Mouse (Mus musculus) 3T3-L1 (cell line): ENCODE measurements at regions not wholly inside any gene's neighbourhood (a gene's known extent, or its start where the extent isn't known, plus 50 kb on each side); places are given as distances from the start of the nearest gene placed in this dataset.
A peak's percentile ranks its signal among the peaks of the same experiment; 100 is the strongest.

Experiments
- DNase-seq: peaks from one replicate; pipeline ENCODE4 v3.0.0-alpha.2; 2015; ENCODE audit warnings: low read depth, low spot score

DNA sequence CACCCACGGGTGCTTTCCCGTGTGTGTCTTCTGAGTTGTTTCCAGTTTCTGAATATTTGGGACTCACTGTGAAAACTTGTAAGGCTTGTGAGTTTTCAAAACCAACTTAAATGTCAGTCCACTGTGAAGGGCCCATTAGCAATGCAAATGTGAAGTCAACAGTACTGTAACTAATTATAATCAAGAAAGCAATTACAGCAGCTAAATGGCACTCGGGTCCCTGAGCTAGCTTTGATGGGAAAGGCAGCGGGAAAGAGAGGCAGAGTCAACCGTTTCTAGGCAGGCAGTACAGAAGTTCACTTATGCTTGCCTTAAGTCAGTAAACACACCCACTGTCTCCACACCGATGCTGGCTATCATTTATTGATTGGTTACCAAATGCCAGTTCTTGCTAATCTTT is 221.9 kb downstream of the Klf5 start:
- DNase-seq, result no peak

DNA sequence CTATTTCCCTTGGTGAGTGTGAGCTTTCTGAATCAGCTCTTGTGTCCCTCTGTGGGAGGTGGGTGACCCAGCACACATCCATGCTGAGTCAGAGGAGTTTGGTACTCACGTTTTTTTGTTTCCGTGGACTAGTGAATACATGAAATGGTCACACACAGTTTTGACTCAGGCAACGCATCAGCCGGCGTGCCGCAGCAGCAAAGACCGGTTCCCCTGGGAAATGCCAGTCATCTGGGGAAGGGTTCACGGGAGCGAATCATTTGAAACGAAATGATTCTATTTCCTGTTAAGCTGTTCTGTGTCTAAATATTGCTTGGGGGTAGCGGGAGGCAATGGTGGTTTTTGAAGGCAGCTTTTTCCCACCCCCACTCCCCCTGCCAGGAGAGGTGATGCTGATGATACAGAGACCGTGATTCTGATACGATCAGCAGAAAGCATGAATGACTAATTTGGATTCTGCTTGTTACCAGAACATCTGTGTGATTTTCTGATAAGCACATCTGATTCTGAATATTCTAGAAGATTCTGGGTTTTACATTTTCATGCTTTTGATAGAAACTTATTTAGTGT is 223.5 kb downstream of the Klf5 start:
- DNase-seq, result peak; percentile 40

DNA sequence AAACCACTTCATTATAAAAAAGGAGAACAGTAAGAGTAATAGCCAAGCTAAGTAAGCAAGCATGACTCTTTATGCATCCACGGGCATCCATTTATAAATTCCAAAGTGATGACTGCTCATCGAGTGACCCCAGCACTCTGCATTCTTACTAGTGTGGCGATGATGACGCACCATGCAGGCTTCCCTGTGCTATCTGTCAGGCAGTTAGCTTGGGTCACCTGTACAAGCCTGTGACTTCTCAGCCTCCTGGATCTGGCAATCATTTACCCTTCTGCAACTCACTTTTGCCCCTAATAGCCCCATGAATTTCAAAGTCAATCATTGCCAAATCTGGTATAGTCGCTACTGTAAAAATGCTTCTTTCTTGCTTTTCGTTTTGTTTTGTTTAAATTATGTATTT is 237.3 kb downstream of the Klf5 start:
- DNase-seq, result peak; percentile 80

DNA sequence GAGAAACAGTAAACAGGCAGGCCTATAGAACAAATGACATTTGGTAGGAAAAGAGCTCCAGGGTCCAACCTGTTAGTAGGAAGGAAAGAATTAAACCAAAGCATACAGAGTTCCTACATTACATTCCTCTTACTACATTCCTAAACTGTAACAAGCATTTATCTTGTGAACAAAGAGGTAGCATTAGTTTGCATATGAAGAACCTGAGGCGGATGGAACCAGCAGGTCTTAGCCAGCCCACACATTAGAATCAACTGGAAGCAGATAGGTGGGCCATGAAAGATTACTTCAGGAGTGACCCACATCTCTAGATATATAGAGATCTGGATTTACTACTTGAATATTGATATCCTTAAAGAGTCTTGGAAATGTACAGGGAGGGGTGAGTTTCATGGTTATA is 238.8 kb downstream of the Klf5 start:
- no peak for DNase-seq

DNA sequence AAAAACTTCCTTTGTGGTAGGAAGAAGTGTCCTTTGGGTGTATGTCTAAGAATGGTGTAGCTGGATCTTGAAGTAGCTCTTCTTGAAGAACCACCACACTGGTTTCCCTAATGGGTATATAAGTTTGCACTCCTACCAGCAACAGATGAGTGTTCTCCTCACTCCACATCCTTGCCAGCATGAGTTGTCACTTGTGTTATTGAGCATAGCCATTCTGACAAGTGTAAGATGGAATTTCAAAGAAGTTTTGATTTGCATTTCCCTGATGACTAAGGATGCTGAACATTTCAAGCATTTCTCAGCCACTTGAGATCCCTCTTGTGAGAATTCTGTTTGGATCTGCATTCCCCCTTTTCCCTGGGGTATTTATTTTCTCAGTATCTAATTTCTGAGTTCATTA is 243.2 kb downstream of the Klf5 start:
- peak; percentile 60 for DNase-seq

DNA sequence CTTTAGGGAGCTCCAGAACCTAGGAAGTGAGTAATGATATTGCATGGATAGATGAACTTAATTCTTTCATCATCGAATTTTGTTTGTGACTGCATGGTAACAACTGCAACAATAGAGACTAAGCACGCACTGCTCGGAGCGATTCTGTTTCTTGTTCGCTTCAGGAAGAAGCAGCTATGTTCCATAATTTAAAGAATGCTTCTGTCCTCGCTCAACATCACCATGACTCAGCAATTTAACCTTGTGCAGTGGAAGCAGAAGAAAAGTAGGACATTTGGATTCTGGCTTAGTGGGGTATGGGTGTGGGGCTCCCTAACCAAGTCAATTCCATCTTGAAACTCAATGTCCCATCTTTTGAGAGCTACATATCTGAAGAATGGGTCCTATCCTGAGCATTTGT is 249.4 kb downstream of the Klf5 start:
- peak; percentile 22 for DNase-seq

DNA sequence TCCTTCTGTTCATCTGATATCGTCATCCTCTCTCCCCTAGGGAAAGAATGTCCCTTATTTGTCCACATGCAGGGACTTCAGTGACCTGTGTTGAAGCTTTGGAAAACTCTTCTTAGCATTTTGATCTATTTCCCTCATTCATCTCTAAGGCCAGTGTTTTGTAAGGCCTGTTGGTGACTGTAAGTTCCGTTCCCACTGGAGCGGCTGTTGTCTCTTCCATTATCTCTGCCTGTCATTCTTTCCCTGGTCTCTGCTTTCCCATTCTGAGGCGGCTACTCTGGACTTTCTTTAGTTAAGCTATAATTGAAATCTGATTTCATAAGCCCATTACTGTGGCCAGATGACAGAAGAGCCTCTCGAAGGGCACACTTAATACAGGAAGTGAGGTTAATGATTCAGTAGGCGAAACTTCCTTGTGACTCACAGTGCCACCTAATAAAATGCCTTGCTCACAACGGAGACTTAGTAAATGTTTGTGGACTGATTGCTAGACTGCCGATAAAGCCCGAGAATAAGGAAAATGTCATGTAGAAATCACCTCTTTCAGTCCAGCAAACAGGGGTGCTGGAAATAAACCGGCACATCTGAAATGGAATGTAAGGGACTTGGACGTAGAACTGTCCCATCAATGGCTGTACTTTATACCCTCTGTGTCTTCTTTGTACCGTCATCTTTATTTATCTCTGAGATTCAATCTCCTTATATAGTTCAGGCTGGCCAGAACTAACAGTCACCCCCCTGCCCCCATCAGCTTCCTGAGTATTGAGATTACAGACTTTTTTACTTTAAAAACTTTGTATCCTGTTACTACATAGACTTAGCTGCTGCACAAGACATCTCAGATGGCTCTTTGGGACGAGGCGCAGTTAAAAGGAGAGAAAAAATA is 250.1 kb downstream of the Klf5 start:
- peak; percentile 54 for DNase-seq

DNA sequence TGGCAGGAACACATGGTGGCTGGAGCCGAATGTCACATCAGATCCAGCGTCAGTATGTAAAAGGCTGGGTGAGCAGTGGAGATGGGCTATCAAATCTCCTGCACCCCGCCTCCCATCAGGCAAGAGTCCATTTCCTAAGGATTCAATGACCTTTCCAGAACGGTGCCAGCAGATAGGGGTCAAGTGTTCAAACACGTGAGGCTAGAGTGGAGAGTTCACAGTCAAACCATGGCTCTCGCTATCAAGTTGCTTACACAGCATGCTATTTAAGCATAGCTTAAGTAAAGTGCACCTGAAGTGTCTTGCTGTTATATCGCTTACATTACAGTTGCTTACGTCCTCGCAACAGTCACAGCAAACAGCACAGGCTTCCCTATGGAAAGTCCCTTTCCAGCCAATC is 265.5 kb downstream of the Klf5 start:
- no peak for DNase-seq

DNA sequence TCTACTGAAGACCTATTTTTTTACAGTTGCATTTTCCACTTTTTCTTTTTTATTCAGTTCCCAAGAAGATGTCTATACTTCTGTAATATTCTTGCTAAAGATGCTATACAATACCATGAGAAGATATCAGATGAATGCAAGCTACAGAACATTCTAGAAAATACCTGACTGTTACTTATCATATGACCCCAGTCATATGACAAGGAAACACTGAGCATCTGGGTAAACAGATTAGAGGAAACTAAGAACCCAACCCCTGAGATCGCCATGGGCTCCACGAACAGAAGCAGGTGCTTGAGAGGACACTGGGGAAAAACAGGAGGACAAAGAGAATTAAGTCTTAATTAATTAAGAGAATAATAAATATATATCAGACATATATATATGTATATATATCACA is 275.7 kb downstream of the Klf5 start:
- no peak for DNase-seq

DNA sequence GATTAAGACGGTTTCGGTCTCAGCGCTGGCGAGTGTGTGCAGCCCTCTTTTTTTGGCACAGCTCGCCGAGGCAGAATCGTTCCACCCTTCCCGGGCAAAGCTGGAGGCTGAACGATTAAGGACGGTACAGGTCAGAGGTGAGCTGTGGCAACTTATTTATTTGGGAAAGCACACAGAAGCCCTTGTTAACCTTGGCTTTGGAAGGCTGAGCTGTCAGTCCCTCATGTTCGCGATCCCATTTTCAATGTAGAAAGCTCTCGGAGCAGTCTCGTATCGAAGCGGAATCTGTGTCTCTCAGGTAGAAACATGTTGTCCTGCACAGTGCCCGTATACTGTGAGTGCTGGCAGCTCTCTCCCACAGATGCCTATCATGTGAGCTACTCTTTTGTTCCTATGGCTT is 280.2 kb downstream of the Klf5 start:
- no peak for DNase-seq

DNA sequence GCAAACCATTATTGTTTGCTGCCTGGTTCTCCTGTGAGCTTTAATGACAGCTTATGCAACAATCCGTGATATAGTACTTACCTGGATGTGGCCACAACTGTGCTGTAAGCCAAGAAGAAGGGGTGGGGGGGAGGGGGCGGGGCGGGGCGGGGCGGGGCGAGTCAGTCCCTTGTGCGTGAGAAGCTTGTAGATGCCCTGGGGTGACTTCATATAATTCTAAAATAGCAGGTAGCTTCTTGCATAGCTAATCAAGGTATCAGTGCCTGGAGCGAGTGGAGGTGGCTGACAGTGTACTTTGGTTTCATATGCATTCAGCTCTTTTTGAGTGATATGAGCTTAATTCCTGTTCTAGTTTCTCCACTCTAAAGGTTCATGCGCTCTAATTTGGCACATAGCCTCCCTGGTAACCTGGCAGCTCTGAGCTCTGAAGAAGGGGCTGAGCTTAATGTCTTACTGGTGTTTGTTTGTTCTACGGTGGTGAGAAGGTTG is 280.8 kb downstream of the Klf5 start:
- peak; percentile 2 for DNase-seq

DNA sequence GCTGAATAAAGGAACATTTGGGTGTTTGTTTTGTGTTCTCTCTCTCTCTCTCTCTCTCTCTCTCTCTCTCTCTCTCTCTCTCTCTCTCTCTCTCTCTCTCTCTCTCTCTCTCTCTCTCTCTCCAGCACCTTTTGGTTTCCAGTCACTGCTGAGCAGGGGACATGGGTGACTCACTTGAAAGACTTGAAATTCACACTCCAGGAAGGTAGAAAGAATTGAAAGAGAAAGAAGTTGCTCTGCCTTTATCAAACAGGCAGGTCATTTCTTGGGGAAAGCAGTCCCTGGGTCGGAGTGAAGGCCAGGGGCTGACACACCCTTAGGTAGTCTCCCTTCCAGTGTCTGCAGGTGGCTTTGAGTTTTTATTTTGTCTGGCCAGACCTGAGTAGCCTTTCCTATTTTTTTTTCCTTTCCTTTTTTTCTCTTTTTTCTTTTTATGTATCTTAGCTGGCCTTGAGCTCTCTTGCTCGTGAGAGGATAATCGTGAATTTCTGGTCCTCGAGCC is 281.3 kb downstream of the Klf5 start:
- DNase-seq, result no peak

DNA sequence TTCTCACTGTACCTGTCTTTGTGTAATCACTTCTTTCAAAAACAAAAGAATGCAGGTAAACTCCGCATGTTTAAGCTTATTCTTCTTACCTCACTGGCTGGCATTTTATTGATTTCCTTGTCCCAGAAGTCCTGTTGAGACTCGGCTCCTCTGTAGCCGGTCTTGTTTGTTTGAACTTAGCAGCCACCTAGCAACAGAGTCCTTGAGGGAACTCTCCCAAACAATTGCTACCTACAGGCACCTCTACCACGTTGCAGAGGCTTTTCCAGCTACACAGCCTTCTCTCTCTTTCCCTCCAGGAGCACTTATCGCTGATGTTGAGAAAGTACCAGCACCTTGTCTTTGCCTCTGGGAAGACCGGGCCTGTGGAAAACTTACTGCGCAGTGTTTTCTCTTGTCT is 285.7 kb downstream of the Klf5 start:
- no peak for DNase-seq

DNA sequence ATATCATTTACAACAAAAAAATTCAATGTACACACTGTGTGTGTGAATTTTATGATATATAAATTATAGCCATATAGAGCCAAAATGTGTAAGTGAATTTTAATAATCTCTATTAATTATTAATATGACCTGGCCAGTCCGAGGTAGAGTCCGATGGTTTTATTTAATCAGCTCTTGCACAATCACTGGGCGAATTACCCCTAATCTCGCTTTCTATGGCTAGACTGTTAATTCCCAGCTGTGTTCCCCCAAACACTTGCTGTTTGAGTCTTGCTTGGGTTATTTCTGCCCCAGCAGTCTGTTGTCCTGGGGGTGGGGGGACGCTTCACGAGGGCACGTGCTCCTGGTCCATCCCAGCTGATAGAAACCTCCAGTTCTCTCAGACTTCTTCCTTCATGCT is 287.5 kb downstream of the Klf5 start:
- DNase-seq, result no peak

DNA sequence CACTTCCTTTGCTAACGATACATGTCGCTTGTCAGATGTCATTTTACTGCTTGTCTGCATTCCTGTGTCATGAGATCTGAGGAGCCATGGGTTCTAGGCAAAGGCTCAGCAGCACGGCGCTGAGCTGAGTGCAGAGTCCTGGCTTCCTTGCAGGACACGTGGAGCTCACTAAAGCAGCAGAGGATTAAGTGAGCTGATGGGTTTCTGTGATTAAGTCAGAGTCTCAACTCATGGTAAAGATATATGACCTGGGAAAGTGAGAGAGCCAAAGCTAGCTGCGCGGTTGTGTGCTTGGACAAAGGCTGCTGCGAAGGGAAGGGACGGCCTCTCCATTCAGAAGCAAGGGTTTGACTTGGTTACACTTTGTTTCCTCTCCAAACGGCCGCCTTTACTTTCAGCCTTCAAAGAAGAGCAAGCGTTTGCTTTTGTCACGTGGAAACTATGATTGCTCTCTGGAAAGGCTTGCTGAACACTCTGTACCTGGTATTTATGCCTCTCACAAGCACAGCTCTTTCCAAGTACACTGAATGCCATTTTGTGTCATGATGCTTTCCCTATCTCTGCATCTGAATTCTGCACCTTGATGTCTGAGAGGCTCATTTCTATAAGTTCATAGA is 292.5 kb downstream of the Klf5 start:
- DNase-seq, result no peak

DNA sequence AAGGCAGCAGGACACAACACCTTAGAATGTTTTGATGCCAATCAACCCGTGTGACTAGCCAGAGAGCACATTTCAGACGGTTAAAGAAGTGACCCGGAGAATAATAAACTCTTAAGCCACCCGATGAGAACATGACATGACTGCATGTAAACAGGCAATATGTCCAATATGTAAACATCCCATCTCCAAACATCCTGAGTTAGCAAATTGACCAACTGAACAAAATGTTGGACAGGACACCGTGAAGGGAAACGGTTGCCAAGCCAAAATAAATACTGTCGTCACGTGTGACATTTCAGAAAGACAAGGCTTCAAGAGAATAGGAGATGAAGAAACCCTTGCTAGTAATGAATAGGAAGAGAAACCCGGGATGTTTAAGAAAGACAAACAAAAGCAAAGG is 294.4 kb downstream of the Klf5 start:
- no peak for DNase-seq

DNA sequence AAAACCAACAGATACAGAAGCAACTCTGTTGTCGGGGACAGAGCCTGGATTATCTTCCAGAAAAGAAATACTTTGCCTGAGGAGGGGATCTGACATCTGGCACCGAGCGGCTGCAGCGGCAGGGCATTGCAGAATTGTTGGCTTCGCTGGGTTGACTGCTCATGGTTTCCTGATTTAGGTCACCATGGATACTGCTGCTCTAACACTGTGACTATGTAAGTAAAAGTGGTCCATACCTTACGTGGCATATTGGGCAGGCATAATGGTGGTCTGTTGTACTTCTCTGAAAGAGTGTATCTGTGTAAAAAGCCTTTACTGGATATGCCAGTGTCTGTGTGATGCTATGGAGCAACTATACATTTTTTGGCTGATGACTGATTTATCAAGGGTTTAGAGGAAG is 295.4 kb downstream of the Klf5 start:
- no peak for DNase-seq

DNA sequence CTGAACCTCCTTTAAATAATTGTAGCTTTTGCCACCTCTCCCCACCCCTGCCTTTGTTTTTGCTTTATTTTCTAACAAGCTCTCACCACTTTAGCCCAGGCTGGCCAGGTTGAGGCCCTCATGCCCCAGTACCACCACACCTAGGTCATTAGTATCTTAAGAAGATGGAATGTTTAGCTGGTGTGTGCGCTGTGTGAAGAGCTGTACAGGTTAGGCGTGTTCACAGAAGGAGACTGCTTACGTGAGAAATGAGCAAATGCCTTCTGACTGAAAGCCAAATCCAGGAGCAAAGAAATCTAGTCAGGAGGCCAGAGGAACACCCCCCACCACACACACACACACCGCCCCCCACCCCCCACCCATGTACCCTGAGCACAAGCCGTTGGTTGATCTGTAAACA is 303.4 kb downstream of the Klf5 start:
- DNase-seq, result no peak

DNA sequence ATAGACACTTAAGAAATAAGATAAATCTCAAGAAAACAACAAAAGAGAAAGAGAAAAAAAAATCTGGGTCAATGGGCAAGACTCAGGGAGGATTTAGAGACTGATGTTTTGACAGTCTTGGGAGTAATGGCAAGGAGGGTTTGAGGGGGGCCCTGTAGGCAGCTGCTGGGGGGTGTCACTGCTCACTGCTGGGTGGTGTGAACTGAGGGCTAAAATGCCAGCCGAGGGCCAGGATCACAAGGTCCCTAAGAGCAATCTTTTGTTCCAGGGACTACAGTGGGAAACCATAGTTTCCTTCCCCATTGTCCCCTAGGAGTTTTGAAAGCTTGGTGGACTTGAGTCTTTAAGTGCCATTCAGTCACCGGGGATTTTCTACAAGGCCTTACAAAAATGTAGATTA is 304.8 kb downstream of the Klf5 start:
- DNase-seq, result no peak

DNA sequence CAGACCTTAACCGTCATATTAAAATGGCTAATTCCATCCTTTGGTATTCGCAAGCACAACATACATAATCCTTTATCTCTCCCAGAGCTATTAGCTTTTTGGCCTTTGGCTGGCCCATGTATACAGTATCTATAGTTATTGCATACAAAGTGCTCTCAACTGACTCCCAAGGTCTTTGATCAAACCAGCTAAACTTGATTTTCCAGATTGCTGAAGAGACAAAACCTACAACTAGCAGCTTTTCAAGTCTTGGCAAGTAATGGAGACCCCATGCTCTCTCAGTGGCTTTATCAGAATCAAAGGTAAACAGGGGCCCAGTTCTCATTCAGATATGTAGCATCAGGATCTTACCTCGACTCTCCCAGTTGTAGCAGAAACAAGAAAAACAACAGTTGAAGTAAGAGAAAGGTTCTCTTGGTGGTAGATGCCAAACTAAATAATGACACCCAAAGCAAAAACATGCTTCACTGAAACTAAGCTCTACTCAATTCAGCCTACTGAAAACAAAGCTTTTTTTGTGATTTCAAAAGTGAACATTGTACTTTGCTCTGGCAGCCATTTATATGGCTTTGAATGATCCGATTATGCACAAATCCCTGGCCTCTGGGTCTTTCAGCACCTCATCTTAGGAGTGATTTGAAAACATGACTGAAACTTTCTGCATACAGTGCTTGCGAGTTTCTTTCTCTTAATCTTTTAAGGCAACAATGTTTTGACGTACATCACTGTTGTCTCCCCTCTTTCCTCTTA is 307.0 kb downstream of the Klf5 start:
- no peak for DNase-seq

DNA sequence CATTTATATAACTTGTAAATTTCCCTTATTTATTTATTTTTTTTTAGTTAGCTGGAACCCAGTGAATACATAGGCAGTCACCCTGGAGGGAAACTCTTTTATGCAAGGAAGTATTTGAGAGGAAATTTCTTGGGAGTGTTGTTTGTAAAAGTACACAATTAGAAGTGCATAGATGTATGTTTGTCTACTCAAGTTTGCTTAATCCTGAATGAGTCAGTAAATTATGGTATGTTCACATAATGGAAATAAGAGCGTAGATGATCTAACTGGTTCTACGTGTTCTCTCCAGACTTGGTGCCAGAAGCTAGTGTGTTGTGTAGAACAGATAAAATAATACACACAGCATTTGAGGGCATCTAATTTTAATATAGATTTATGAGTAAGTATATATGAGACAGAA is 310.5 kb downstream of the Klf5 start:
- no peak for DNase-seq

DNA sequence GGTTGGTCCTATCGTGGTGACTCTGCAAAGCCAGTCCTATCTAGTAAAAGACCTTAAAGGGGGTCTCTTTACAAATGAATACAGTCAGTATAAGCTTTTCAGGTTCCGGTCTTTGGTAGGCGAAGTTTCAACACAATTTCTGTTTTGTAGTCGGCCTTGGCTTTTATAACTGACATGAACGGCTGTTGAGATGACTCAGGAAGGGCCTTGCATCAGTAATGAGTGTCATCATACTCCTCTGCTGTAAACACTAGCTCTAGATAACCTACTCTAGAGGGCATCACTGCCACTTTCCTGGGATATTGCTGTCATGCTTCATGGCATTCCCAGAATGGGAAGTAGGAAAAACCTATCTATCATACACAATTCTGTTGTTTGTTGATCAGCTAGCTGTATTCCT is 312.9 kb downstream of the Klf5 start:
- no peak for DNase-seq
